In genomic region chr6:6874073-6874771, GRCm38 (mm10) we compare ENCODE assay signal across 9 mouse cellular contexts. TPM values are rescaled to one million over a fixed set of nuclear protein-coding genes. Genes with fewer than 3 reads are reported as not detected.
A peak's percentile ranks its signal among the peaks of the same experiment; 100 is the strongest.
DNase-seq lines count a peak whose midpoint lies in the region; ATAC-seq and TF ChIP-seq lines count a peak whose summit lies in the region.
"Had no signal": no experiment of that assay in that cellular context is flagged by ENCODE, and none has a peak within 500 bp of the region (broad histone marks: within the 10 kb centered on the region; RNA-seq: fewer than 3 reads in every experiment).

No protein-coding gene starts in this region.

- peak overlapping the region; percentile 73 for H3K4me3 ChIP-seq in embryonic facial prominence, embryonic 10.5 days
- H3K4me3 ChIP-seq in hindbrain, postnatal 0 days (ENCODE audit: low read length): no peak overlapping the region
- H3K4me3 ChIP-seq in myocyte: no peak overlapping the region
- no peak overlapping the region for H3K4me3 ChIP-seq in liver, embryonic 11.5 days (ENCODE audit: low read depth, low read length)

- H3K4me2 ChIP-seq in hindbrain, postnatal 0 days (ENCODE audit: low read depth, low read length): no peak overlapping the region
- peak overlapping the region; percentile 6 for H3K4me2 ChIP-seq in myocyte (ENCODE audit: low read depth)
- no peak overlapping the region for H3K4me2 ChIP-seq in liver, embryonic 11.5 days

- H3K4me1 ChIP-seq in embryonic facial prominence, embryonic 10.5 days: peaks cover 44% of the 10 kb centered on the region
- no peaks in the 10 kb centered on the region for H3K4me1 ChIP-seq in hindbrain, postnatal 0 days (ENCODE audit: insufficient read depth, low read length)
- no peaks in the 10 kb centered on the region for H3K4me1 ChIP-seq in liver, embryonic 11.5 days (replicated peaks; ENCODE audit: control insufficient read depth, insufficient read depth, low read length)

- peaks cover 100% of the 10 kb centered on the region for H3K27me3 ChIP-seq in embryonic facial prominence, embryonic 10.5 days (replicated peaks; ENCODE audit: low read depth, poor library complexity, severe bottlenecking)
- H3K27me3 ChIP-seq in hindbrain, postnatal 0 days (ENCODE audit: insufficient read depth, low read length): peaks cover 90% of the 10 kb centered on the region
- peaks cover 46% of the 10 kb centered on the region for H3K27me3 ChIP-seq in myocyte (ENCODE audit: control insufficient read depth, insufficient read depth, insufficient read length)
- peaks cover 100% of the 10 kb centered on the region for H3K27me3 ChIP-seq in liver, embryonic 11.5 days (replicated peaks; ENCODE audit: control insufficient read depth, insufficient read depth, low read length)

- peak overlapping the region; percentile 88 for H3K27ac ChIP-seq in embryonic facial prominence, embryonic 10.5 days (replicated peaks)
- H3K27ac ChIP-seq in hindbrain, postnatal 0 days: no peak overlapping the region
- H3K27ac ChIP-seq in liver, embryonic 11.5 days (ENCODE audit: low read depth, low read length): no peak overlapping the region

- no peaks in the 10 kb centered on the region for H3K79me2 ChIP-seq in myocyte (ENCODE audit: control insufficient read depth, insufficient read depth)

- H3K36me3 ChIP-seq in embryonic facial prominence, embryonic 10.5 days (replicated peaks): peaks cover 14% of the 10 kb centered on the region
- H3K36me3 ChIP-seq in hindbrain, postnatal 0 days (ENCODE audit: insufficient read depth, low read length): no peaks in the 10 kb centered on the region
- H3K36me3 ChIP-seq in myocyte (ENCODE audit: control insufficient read depth, insufficient read depth): no peaks in the 10 kb centered on the region
- H3K36me3 ChIP-seq in liver, embryonic 11.5 days (ENCODE audit: control insufficient read depth, insufficient read depth, low read length): no peaks in the 10 kb centered on the region

- DNase-seq in R1 (ENCODE audit: low read depth, low spot score): peak; percentile 75
- peak; percentile 73 for DNase-seq in embryonic facial prominence, embryonic 10.5 days (ENCODE audit: low spot score)
- no peak for DNase-seq in hindbrain, postnatal 0 days (ENCODE audit: low spot score)
- DNase-seq in cerebellum, adult 8-10 months: no peak
- no peak for DNase-seq in liver, embryonic 11.5 days (ENCODE audit: low spot score)
- DNase-seq: cerebellum, adult 2 months; gastrocnemius, postnatal 10 days had no signal

- no peak for TF ChIP-seq POLR2A in myocyte (IDR thresholded peaks at IDR 0.05; ENCODE audit: insufficient read length, low read depth)

- TF ChIP-seq CTCF in hindbrain, postnatal 0 days (IDR thresholded peaks at IDR 0.05; ENCODE audit: low read depth): no peak

- WGBS in embryonic facial prominence, embryonic 10.5 days: under 1% methylated on average over 25 of the region's 25 CpGs
- WGBS in hindbrain, postnatal 0 days: under 1% methylated on average over 25 of the region's 25 CpGs
- WGBS in liver, embryonic 11.5 days: 2% methylated on average over 24 of the region's 25 CpGs

- H3ac ChIP-seq in myocyte (ENCODE audit: control insufficient read depth, insufficient read length): no peak overlapping the region

- H3K9ac ChIP-seq in hindbrain, postnatal 0 days (replicated peaks; ENCODE audit: low read length): no peak overlapping the region
- H3K9ac ChIP-seq in liver, embryonic 11.5 days (ENCODE audit: low read depth, low read length): no peak overlapping the region

- peak; percentile 24; the same call in 1 of the 2 replicates for ATAC-seq in hindbrain, postnatal 0 days
- no peak for ATAC-seq in granulocyte monocyte progenitor cell, adult 5-6 weeks (replicated peaks; ENCODE audit: poor library complexity, severe bottlenecking)
- no peak for ATAC-seq in liver, embryonic 11.5 days (replicated peaks; ENCODE audit: low FRiP score)

- H3K9me3 ChIP-seq in embryonic facial prominence, embryonic 10.5 days: no peaks in the 10 kb centered on the region
- H3K9me3 ChIP-seq in hindbrain, postnatal 0 days (ENCODE audit: low read length): no peaks in the 10 kb centered on the region
- H3K9me3 ChIP-seq in liver, embryonic 11.5 days (ENCODE audit: control insufficient read depth, low read length): no peaks in the 10 kb centered on the region

TF ChIP-seq in myocyte, 11 proteins besides CTCF, POLR2A, EP300 and RAD21:
- no peak for TF ChIP-seq CEBPB (IDR thresholded peaks at IDR 0.05; ENCODE audit: insufficient read depth, poor library complexity, severe bottlenecking)

RNA-seq across cellular contexts. Expression of gene Dlx5, which starts 7.7 kb away (rescaled TPM):
- 75.5 and 92.2 TPM in 2 replicates for polyA plus RNA-seq in embryonic facial prominence, embryonic 10.5 days (2016; fragmentation: Nextera tagmentation; extraction: Ambion mirVana)
- total RNA-seq in hindbrain, postnatal 0 days (2014; rRNA removed): not detected in 2 replicates
- 0.16 TPM in 1 of 2 replicates, not detected in the other for polyA plus RNA-seq in hindbrain, postnatal 0 days (2015; fragmentation: Nextera tagmentation; extraction: Ambion mirVana)
- not detected for polyA plus RNA-seq in myocyte (2012; fragmentation: generic; extraction: Trizol)
- not detected in 2 replicates for total RNA-seq in granulocyte monocyte progenitor cell, adult 5-6 weeks (2014; fragmentation: Nextera tagmentation)
- not detected in 2 replicates for total RNA-seq in granulocyte monocyte progenitor cell, adult 5-6 weeks (2017)
- polyA plus RNA-seq in liver, embryonic 11.5 days (2014; fragmentation: Nextera tagmentation; extraction: Ambion mirVana): 0.88 and 1.5 TPM in 2 replicates
- polyA plus RNA-seq: cerebellum, adult 2 months had no signal

RNA-seq across cellular contexts. Expression of gene Dlx6, which starts 11.1 kb away (rescaled TPM):
- 4.9 and 5.9 TPM in 2 replicates for polyA plus RNA-seq in embryonic facial prominence, embryonic 10.5 days (2016; fragmentation: Nextera tagmentation; extraction: Ambion mirVana)
- not detected in 2 replicates for total RNA-seq in hindbrain, postnatal 0 days (2014; rRNA removed)
- not detected in 2 replicates for polyA plus RNA-seq in hindbrain, postnatal 0 days (2015; fragmentation: Nextera tagmentation; extraction: Ambion mirVana)
- not detected for polyA plus RNA-seq in myocyte (2012; fragmentation: generic; extraction: Trizol)
- not detected in 2 replicates for total RNA-seq in granulocyte monocyte progenitor cell, adult 5-6 weeks (2014; fragmentation: Nextera tagmentation)
- total RNA-seq in granulocyte monocyte progenitor cell, adult 5-6 weeks (2017): not detected in 2 replicates
- polyA plus RNA-seq in liver, embryonic 11.5 days (2014; fragmentation: Nextera tagmentation; extraction: Ambion mirVana): 0.08 TPM in 1 of 2 replicates, not detected in the other
- polyA plus RNA-seq: cerebellum, adult 2 months had no signal

Comparison
In these comparisons a context has a peak if more than half of its experiments do, and no peak if none do; other contexts are left out.
1. DNase-seq: peak in R1 (single experiment) and embryonic facial prominence, embryonic 10.5 days (single experiment); none in hindbrain, postnatal 0 days (single experiment), cerebellum, adult 8-10 months (single experiment) and liver, embryonic 11.5 days (single experiment).
2. RNA of gene Dlx5, which starts 7.7 kb away (polyA plus RNA-seq): 75.5 to 92.2 TPM in embryonic facial prominence, embryonic 10.5 days; 0.88 to 1.5 TPM in liver, embryonic 11.5 days, 0.16 TPM in hindbrain, postnatal 0 days and not detected in myocyte (single experiment); every median in the first group is over 10 times any median in the second.